Mouse (Mus musculus) megakaryocyte, embryonic 14.5 days (primary cell): ENCODE data around the gene Kmt5c.

ENCODE experiments used
- FLI1 ChIP-seq: IDR thresholded peaks from 2 replicates; pipeline ENCODE4 v1.6.1; 2012; ENCODE audit warnings: low read length, inconsistent platforms, mixed read lengths
- GATA1 ChIP-seq: IDR thresholded peaks from 3 replicates; pipeline ENCODE4 v1.6.1; 2012; ENCODE audit warnings: mixed read lengths, low read length, inconsistent platforms, borderline replicate concordance

- TF ChIP-seq GATA1 (no peak), FLI1 (no peak)
Observed at GRCm38 (mm10) chr7:4747156-4747899, 7.4 kb downstream of the Kmt5c start.
